Mouse (Mus musculus): ENCODE results near the gene Gc. TPM values are rescaled to one million over a fixed set of nuclear protein-coding genes. Genes with fewer than 3 reads are reported as not detected.

Gc gene
- polyA plus RNA-seq (2012; fragmentation: generic; extraction: Trizol) = not detected

DNA sequence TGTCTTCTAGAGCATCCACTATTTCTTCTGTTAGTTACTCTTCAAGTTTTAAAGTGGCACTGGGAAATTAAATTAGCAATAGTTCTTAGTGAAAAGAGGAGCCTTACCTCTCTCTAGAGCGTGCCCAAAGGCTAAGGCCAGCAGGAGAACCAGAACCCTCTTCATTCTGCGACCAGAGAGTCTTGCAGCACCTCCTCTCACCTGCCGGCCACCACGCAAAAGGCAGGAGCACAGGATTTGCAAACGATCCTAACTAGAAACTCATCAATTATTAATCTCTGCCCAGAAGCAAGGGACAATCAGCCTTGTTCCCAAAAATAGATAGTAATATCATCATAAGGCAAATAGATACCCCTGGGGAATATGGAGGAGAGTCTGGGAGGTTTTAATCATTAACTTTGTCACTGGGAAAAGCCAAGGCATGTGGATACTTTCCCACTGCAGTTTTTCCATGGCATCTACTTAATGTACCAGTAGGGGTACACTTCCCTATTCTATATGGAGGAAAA lies at the start of gene Gc:
Gc (minus strand) TSS at position 345 of the 509 bp plus-strand sequence.
- TF ChIP-seq POLR2AphosphoS2 (IDR thresholded peaks at IDR 0.05; ENCODE audit: insufficient read length, low read depth) (no peak), USF1 (IDR thresholded peaks at IDR 0.05; ENCODE audit: low read depth) (no peak), MYOD1 (IDR thresholded peaks at IDR 0.05; ENCODE audit: control insufficient read depth in 1 of 3, insufficient read length in 2 of 3, low read depth in 2 of 3) (no peak), E2F4 (IDR thresholded peaks at IDR 0.05; ENCODE audit: insufficient read depth) (no peak), MYOG (IDR thresholded peaks at IDR 0.05; ENCODE audit: control insufficient read depth in 1 of 3, insufficient read depth in 1 of 3, insufficient read length in 2 of 3, low read depth in 2 of 3) (no peak), POLR2A (IDR thresholded peaks at IDR 0.05; ENCODE audit: insufficient read length, low read depth) (no peak), CEBPB (IDR thresholded peaks at IDR 0.05; ENCODE audit: insufficient read depth, poor library complexity, severe bottlenecking) (no peak), SRF (IDR thresholded peaks at IDR 0.05; ENCODE audit: control insufficient read depth, insufficient read length, low read depth) (no peak), TCF12 (IDR thresholded peaks at IDR 0.05; ENCODE audit: insufficient read depth, poor library complexity, severe bottlenecking) (no peak), REST (IDR thresholded peaks at IDR 0.05; ENCODE audit: insufficient read depth, insufficient read length) (no peak), TCF3 (IDR thresholded peaks at IDR 0.05; ENCODE audit: insufficient read length, low read depth) (no peak)
- Histone ChIP-seq H3K27me3 (ENCODE audit: control insufficient read depth, insufficient read depth, insufficient read length) (no peaks in the 10 kb centered on the region), H3K36me3 (ENCODE audit: control insufficient read depth, insufficient read depth) (no peaks in the 10 kb centered on the region), H3K79me2 (ENCODE audit: control insufficient read depth, insufficient read depth) (no peaks in the 10 kb centered on the region), H3ac (ENCODE audit: control insufficient read depth, insufficient read length) (no peak within 1 kb of the TSS), H3K4me2 (ENCODE audit: low read depth) (no peak within 1 kb of the TSS), H3K4me3 (no peak within 1 kb of the TSS)

DNA sequence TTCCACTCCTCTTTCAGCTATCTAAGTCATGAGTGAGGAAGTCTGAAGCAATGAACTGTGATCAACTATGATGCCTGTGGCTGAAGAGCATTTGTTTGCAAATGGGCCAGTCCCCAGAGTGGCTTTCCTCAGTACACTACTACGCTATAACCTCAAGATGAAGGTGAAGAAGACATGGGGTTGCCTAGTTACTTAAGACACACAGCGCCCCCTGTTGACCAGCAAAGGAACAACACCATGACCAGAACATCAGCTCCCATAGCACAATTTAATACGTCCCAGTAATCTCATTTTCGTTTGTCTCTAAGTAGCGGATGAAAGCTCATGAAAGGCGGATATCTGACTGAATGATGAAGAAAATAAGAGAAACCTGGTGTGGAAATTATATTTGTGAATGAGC lies 42.5 kb upstream of the Gc start:
- no peaks in the 10 kb centered on the region for H3K79me2 ChIP-seq (ENCODE audit: control insufficient read depth, insufficient read depth)
- TF ChIP-seq MAX (IDR thresholded peaks at IDR 0.05; ENCODE audit: low read depth) = no peak
- no peak for TF ChIP-seq TCF12 (IDR thresholded peaks at IDR 0.05; ENCODE audit: insufficient read depth, poor library complexity, severe bottlenecking)
- no peak for TF ChIP-seq MYOG (IDR thresholded peaks at IDR 0.05; ENCODE audit: control insufficient read depth in 1 of 3, insufficient read depth in 1 of 3, insufficient read length in 2 of 3, low read depth in 2 of 3)
- no peak overlapping the region for H3K4me2 ChIP-seq (ENCODE audit: low read depth)
- H3K36me3 ChIP-seq (ENCODE audit: control insufficient read depth, insufficient read depth) = no peaks in the 10 kb centered on the region
- H3K4me3 ChIP-seq = no peak overlapping the region
- H3ac ChIP-seq (ENCODE audit: control insufficient read depth, insufficient read length) = no peak overlapping the region
- H3K27me3 ChIP-seq (ENCODE audit: control insufficient read depth, insufficient read depth, insufficient read length) = no peaks in the 10 kb centered on the region

DNA sequence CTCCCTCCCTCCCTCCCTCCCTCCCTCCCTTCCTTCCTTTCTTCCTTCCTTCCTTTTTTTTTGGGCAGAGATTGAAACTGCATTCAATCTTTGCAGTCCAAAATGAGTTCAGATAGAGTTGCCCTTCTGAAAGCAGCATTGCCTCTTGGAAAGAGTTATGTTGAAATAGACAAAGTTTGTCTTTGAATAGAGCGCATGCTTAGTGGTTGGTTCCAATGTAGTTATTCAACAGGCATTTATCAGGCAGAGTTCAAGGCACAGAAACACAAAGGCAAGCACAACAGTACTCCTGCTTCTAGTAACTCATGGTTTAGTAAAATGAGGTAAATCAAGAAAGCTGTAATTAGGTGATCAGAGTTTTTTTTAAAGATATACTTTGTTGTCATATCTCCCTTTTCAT lies 34.9 kb upstream of the Gc start:
- Histone ChIP-seq H3K36me3 (ENCODE audit: control insufficient read depth, insufficient read depth) (no peaks in the 10 kb centered on the region), H3K4me2 (ENCODE audit: low read depth) (no peak overlapping the region), H3K4me3 (no peak overlapping the region), H3K79me2 (ENCODE audit: control insufficient read depth, insufficient read depth) (no peaks in the 10 kb centered on the region), H3K27me3 (ENCODE audit: control insufficient read depth, insufficient read depth, insufficient read length) (no peaks in the 10 kb centered on the region), H3ac (ENCODE audit: control insufficient read depth, insufficient read length) (no peak overlapping the region)
- TF ChIP-seq POLR2AphosphoS2 (IDR thresholded peaks at IDR 0.05; ENCODE audit: insufficient read length, low read depth) = no peak
- TF ChIP-seq TCF12 (IDR thresholded peaks at IDR 0.05; ENCODE audit: insufficient read depth, poor library complexity, severe bottlenecking) = no peak
- TF ChIP-seq MYOG (IDR thresholded peaks at IDR 0.05; ENCODE audit: control insufficient read depth in 1 of 3, insufficient read depth in 1 of 3, insufficient read length in 2 of 3, low read depth in 2 of 3) = no peak
- TF ChIP-seq CEBPB (IDR thresholded peaks at IDR 0.05; ENCODE audit: insufficient read depth, poor library complexity, severe bottlenecking) = no peak
- no peak for TF ChIP-seq E2F4 (IDR thresholded peaks at IDR 0.05; ENCODE audit: insufficient read depth)
- TF ChIP-seq MYOD1 (IDR thresholded peaks at IDR 0.05; ENCODE audit: control insufficient read depth in 1 of 3, insufficient read length in 2 of 3, low read depth in 2 of 3) = no peak
- no peak for TF ChIP-seq TCF3 (IDR thresholded peaks at IDR 0.05; ENCODE audit: insufficient read length, low read depth)
- TF ChIP-seq REST (IDR thresholded peaks at IDR 0.05; ENCODE audit: insufficient read depth, insufficient read length) = no peak
- no peak for TF ChIP-seq USF1 (IDR thresholded peaks at IDR 0.05; ENCODE audit: low read depth)
- TF ChIP-seq POLR2A (IDR thresholded peaks at IDR 0.05; ENCODE audit: insufficient read length, low read depth) = no peak
- no peak for TF ChIP-seq SRF (IDR thresholded peaks at IDR 0.05; ENCODE audit: control insufficient read depth, insufficient read length, low read depth)
- no peak for TF ChIP-seq MAX (IDR thresholded peaks at IDR 0.05; ENCODE audit: low read depth)

DNA sequence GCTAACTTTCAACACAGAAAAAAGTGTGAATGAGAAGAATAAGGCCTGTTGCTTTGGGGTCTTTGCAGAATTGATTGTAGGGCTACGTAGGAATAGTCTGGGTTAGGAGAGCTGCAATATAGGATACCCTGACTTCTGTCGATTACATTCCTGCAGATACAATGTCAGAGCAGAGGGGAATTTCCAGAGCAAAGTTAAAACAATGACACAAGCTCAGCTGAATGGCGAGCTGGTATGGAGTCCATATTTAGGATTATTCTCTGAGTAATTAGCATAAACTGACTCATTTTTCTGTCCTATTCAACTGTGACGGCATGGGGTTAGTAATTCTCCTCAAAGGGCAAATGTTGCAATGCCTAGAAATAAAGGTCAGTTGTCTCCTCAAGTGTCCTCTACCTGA lies 12.8 kb upstream of the Gc start:
- Histone ChIP-seq H3K4me3 (no peak overlapping the region), H3K4me2 (ENCODE audit: low read depth) (no peak overlapping the region), H3K36me3 (ENCODE audit: control insufficient read depth, insufficient read depth) (no peaks in the 10 kb centered on the region), H3K79me2 (ENCODE audit: control insufficient read depth, insufficient read depth) (no peaks in the 10 kb centered on the region), H3K27me3 (ENCODE audit: control insufficient read depth, insufficient read depth, insufficient read length) (no peaks in the 10 kb centered on the region), H3ac (ENCODE audit: control insufficient read depth, insufficient read length) (no peak overlapping the region)
- TF ChIP-seq TCF3 (IDR thresholded peaks at IDR 0.05; ENCODE audit: insufficient read length, low read depth) (no peak), SRF (IDR thresholded peaks at IDR 0.05; ENCODE audit: control insufficient read depth, insufficient read length, low read depth) (no peak), TCF12 (IDR thresholded peaks at IDR 0.05; ENCODE audit: insufficient read depth, poor library complexity, severe bottlenecking) (no peak), REST (IDR thresholded peaks at IDR 0.05; ENCODE audit: insufficient read depth, insufficient read length) (no peak), MAX (IDR thresholded peaks at IDR 0.05; ENCODE audit: low read depth) (no peak), USF1 (IDR thresholded peaks at IDR 0.05; ENCODE audit: low read depth) (no peak), MYOD1 (IDR thresholded peaks at IDR 0.05; ENCODE audit: control insufficient read depth in 1 of 3, insufficient read length in 2 of 3, low read depth in 2 of 3) (no peak), MYOG (IDR thresholded peaks at IDR 0.05; ENCODE audit: control insufficient read depth in 1 of 3, insufficient read depth in 1 of 3, insufficient read length in 2 of 3, low read depth in 2 of 3) (no peak), POLR2AphosphoS2 (IDR thresholded peaks at IDR 0.05; ENCODE audit: insufficient read length, low read depth) (no peak), CEBPB (IDR thresholded peaks at IDR 0.05; ENCODE audit: insufficient read depth, poor library complexity, severe bottlenecking) (no peak), POLR2A (IDR thresholded peaks at IDR 0.05; ENCODE audit: insufficient read length, low read depth) (no peak)

DNA sequence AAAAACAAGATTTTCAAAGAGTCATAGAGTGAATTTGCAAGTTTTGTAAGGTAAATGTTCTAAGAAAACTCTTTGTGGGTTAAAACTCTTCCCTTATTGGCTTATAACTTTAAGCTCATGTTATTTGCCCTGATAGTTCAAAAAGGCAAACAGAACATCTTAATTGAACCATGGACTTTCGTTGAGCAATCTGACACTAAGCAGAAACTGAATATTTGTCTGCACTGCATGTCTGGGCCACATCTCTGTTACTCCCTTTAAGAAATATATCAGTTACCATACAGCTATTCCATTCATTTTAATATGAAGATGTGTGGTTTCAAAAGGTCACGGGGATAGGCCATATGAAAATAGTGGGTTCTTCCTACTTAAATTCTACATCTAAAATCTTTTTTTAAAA lies 10.2 kb upstream of the Gc start:
- no peak for TF ChIP-seq REST (IDR thresholded peaks at IDR 0.05; ENCODE audit: insufficient read depth, insufficient read length)
- TF ChIP-seq SRF (IDR thresholded peaks at IDR 0.05; ENCODE audit: control insufficient read depth, insufficient read length, low read depth) = no peak
- no peak for TF ChIP-seq CEBPB (IDR thresholded peaks at IDR 0.05; ENCODE audit: insufficient read depth, poor library complexity, severe bottlenecking)
- TF ChIP-seq MAX (IDR thresholded peaks at IDR 0.05; ENCODE audit: low read depth) = no peak
- TF ChIP-seq USF1 (IDR thresholded peaks at IDR 0.05; ENCODE audit: low read depth) = no peak
- TF ChIP-seq TCF12 (IDR thresholded peaks at IDR 0.05; ENCODE audit: insufficient read depth, poor library complexity, severe bottlenecking) = no peak
- TF ChIP-seq POLR2A (IDR thresholded peaks at IDR 0.05; ENCODE audit: insufficient read length, low read depth) = no peak
- no peak for TF ChIP-seq TCF3 (IDR thresholded peaks at IDR 0.05; ENCODE audit: insufficient read length, low read depth)
- TF ChIP-seq MYOD1 (IDR thresholded peaks at IDR 0.05; ENCODE audit: control insufficient read depth in 1 of 3, insufficient read length in 2 of 3, low read depth in 2 of 3) = no peak
- no peak for TF ChIP-seq E2F4 (IDR thresholded peaks at IDR 0.05; ENCODE audit: insufficient read depth)
- TF ChIP-seq POLR2AphosphoS2 (IDR thresholded peaks at IDR 0.05; ENCODE audit: insufficient read length, low read depth) = no peak
- no peak for TF ChIP-seq MYOG (IDR thresholded peaks at IDR 0.05; ENCODE audit: control insufficient read depth in 1 of 3, insufficient read depth in 1 of 3, insufficient read length in 2 of 3, low read depth in 2 of 3)
- H3ac ChIP-seq (ENCODE audit: control insufficient read depth, insufficient read length) = no peak overlapping the region
- no peaks in the 10 kb centered on the region for H3K79me2 ChIP-seq (ENCODE audit: control insufficient read depth, insufficient read depth)
- no peak overlapping the region for H3K4me3 ChIP-seq
- no peaks in the 10 kb centered on the region for H3K27me3 ChIP-seq (ENCODE audit: control insufficient read depth, insufficient read depth, insufficient read length)
- H3K4me2 ChIP-seq (ENCODE audit: low read depth) = no peak overlapping the region
- no peaks in the 10 kb centered on the region for H3K36me3 ChIP-seq (ENCODE audit: control insufficient read depth, insufficient read depth)

All from myocyte (in vitro differentiated cells).